Mouse (Mus musculus): ENCODE data around the gene Ppy. TPM values are rescaled to one million over a fixed set of nuclear protein-coding genes. Genes with fewer than 3 reads are reported as not detected.

Gene Ppy
- not detected in 2 replicates for polyA plus RNA-seq (2014; fragmentation: Nextera tagmentation; extraction: Ambion mirVana)

GRCm38 (mm10) chr11:102101219-102101618 lies at the start of gene Ppy:
Gene Ppy (minus strand): TSS chr11:102101319.
- H3K4me2 ChIP-seq (ENCODE audit: low read depth, low read length, severe bottlenecking): no peak within 1 kb of the TSS
- no peak within 1 kb of the TSS for H3K4me3 ChIP-seq (ENCODE audit: low read depth, low read length)
- H3K36me3 ChIP-seq (ENCODE audit: control insufficient read depth, insufficient read depth, low read length): no peaks in the 10 kb centered on the region
- WGBS: 83% methylated on average over 4 of the region's 4 CpGs
- H3K9me3 ChIP-seq (ENCODE audit: control insufficient read depth, low read length): no peaks in the 10 kb centered on the region
- ATAC-seq (replicated peaks; ENCODE audit: low FRiP score) (no peak), DNase-seq (ENCODE audit: low spot score) (no peak)
- H3K4me1 ChIP-seq (replicated peaks; ENCODE audit: control insufficient read depth, insufficient read depth, low read length): peaks cover 3% of the 10 kb centered on the region; the same call in 1 of the 2 replicates
- no peak within 1 kb of the TSS for H3K9ac ChIP-seq (ENCODE audit: low read length)
- peaks cover 17% of the 10 kb centered on the region for H3K27me3 ChIP-seq (ENCODE audit: control insufficient read depth, insufficient read depth, low read length)
- H3K27ac ChIP-seq (ENCODE audit: low read depth, low read length): no peak within 1 kb of the TSS

DNA sequence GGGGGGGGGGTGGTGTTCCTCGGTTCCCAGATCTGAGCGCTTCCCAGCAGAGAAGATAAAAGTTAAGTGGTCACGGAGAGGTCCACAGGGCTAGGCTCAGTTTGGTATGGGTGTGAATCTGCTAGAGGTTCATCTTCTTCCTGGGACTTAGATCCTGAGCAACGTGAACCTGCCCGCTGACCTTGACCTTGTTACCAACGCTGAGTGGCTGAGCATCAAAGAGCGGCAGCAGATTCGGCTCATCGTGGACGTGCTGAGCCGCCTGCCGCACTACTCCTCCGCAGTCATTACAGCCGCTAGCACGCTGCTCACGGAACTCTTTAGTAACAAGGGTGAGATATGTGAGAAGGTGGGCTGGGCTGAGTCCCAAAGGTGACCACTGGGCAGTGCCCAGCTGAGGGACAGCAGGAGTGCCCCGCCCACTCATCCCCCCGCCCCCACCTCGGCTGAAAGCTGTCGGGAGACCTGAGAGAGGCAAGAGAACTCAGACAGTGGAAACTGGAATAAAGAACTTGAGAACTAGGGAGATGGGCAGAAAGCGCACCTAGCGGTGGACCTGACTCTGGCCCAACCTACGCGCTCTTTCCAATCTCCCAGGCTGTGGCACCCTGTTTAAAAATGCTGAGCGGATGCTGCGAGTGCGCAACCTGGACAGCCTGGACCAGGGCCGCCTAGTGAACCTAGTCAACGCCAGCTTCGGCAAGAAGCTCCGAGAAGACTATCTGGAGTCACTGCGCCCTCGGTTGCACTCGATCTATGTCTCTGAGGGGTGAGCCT lies 46.3 kb upstream of the Ppy start:
- H3K4me1 ChIP-seq (replicated peaks; ENCODE audit: control insufficient read depth, insufficient read depth, low read length): peaks cover 11% of the 10 kb centered on the region
- no peak for ATAC-seq (replicated peaks; ENCODE audit: low FRiP score)
- no peak overlapping the region for H3K27ac ChIP-seq (ENCODE audit: low read depth, low read length)
- no peak overlapping the region for H3K4me2 ChIP-seq (ENCODE audit: low read depth, low read length, severe bottlenecking)
- no peak overlapping the region for H3K4me3 ChIP-seq (ENCODE audit: low read depth, low read length)
- no peak overlapping the region for H3K9ac ChIP-seq (ENCODE audit: low read length)
- no peak for DNase-seq (ENCODE audit: low spot score)
- no peaks in the 10 kb centered on the region for H3K9me3 ChIP-seq (ENCODE audit: control insufficient read depth, low read length)
- no peaks in the 10 kb centered on the region for H3K36me3 ChIP-seq (ENCODE audit: control insufficient read depth, insufficient read depth, low read length)
- WGBS: 15% methylated on average over 34 of the region's 34 CpGs
- peaks cover 51% of the 10 kb centered on the region for H3K27me3 ChIP-seq (ENCODE audit: control insufficient read depth, insufficient read depth, low read length)

DNA sequence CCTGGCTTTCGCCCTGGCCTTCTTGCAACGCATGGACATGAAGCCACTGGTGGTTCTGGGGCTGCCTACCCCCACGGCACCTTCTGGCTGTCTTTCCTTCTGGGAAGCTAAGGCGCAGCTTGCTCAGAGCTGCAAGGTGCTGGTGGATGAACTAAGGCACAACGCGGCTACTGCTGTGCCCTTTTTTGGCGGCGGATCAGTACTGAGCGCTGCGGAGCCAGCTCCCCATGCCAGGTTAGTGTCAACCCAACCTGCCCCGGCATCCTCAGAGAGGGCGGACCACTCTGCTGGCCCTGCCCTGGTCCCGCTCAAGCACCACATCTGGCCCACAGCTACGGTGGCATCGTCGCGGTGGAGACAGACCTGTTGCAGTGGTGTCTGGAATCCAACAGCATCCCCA lies 45.4 kb upstream of the Ppy start:
- Histone ChIP-seq H3K9me3 (ENCODE audit: control insufficient read depth, low read length) (no peaks in the 10 kb centered on the region), H3K4me3 (ENCODE audit: low read depth, low read length) (no peak overlapping the region)

DNA sequence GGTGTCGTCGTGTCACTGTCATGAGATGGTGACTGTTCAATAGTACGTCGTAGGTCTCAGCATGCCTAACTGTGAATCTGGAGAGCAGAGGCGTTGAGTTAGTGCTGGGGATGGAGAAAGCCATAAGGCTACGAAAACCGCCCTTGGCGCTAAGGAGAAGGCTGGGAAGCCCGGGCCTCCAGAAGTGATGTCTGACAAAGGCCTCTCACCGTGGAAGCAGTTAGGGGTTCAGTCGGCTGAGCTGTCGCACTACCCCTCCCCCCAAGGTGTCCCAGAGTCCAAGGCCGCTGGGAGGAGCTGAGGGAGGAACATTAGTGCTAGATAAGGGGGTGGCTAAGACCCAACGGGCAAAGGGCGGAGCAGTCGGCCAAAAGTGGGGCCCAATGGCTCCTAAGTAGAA lies 44.9 kb upstream of the Ppy start:
- Histone ChIP-seq H3K9ac (ENCODE audit: low read length) (no peak overlapping the region), H3K9me3 (ENCODE audit: control insufficient read depth, low read length) (no peaks in the 10 kb centered on the region), H3K27ac (ENCODE audit: low read depth, low read length) (no peak overlapping the region), H3K4me3 (ENCODE audit: low read depth, low read length) (0 out of 2 replicates have a peak overlapping the region, but pooled peaks have one; percentile 15), H3K4me1 (replicated peaks; ENCODE audit: control insufficient read depth, insufficient read depth, low read length) (peaks cover 11% of the 10 kb centered on the region), H3K27me3 (ENCODE audit: control insufficient read depth, insufficient read depth, low read length) (peaks cover 51% of the 10 kb centered on the region), H3K36me3 (ENCODE audit: control insufficient read depth, insufficient read depth, low read length) (no peaks in the 10 kb centered on the region), H3K4me2 (ENCODE audit: low read depth, low read length, severe bottlenecking) (no peak overlapping the region)
- no peak for DNase-seq (ENCODE audit: low spot score)
- no peak for ATAC-seq (replicated peaks; ENCODE audit: low FRiP score)
- WGBS: 6% methylated on average over 16 of the region's 16 CpGs

More for the DNA sequence above, 45.4 kb upstream of the Ppy start:
- Histone ChIP-seq H3K27me3 (ENCODE audit: control insufficient read depth, insufficient read depth, low read length) (peaks cover 51% of the 10 kb centered on the region), H3K9ac (ENCODE audit: low read length) (no peak overlapping the region), H3K4me1 (replicated peaks; ENCODE audit: control insufficient read depth, insufficient read depth, low read length) (peaks cover 11% of the 10 kb centered on the region), H3K4me2 (ENCODE audit: low read depth, low read length, severe bottlenecking) (no peak overlapping the region), H3K36me3 (ENCODE audit: control insufficient read depth, insufficient read depth, low read length) (no peaks in the 10 kb centered on the region), H3K27ac (ENCODE audit: low read depth, low read length) (no peak overlapping the region)
- 8% methylated on average over 17 of the region's 17 CpGs for WGBS
- DNase-seq (ENCODE audit: low spot score) (no peak), ATAC-seq (replicated peaks; ENCODE audit: low FRiP score) (no peak)

DNA sequence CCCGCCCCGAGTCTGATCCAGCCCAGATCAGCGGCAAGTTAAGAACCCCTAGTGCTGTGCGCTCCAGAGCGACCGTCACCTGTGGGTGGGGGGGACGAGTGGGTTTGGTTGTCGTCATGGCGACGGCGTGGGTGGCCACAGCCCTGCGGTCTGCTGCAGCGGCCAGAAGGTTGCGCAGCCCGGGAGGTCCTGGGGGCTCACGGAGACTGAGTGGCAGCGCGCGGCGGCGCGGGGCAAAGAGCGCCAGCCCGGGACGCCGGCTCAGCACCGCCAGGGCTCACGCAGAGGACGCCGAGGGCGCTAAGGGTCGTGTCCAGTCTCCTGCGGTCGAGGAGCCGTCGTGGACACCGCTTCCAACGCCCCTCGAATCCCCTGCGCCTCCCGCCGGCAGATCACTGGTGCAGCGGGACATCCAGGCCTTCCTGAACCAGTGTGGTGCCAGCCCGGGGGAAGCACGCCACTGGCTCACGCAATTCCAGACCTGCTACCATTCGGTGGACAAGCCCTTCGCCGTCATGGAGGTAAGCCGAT lies 44.4 kb upstream of the Ppy start, which contains the start of gene Nags:
Gene Nags (plus strand): TSS at position 43 of the 531 bp plus-strand sequence.
- no peak for ATAC-seq (replicated peaks; ENCODE audit: low FRiP score)
- 2% methylated on average over 46 of the region's 50 CpGs for WGBS

DNA sequence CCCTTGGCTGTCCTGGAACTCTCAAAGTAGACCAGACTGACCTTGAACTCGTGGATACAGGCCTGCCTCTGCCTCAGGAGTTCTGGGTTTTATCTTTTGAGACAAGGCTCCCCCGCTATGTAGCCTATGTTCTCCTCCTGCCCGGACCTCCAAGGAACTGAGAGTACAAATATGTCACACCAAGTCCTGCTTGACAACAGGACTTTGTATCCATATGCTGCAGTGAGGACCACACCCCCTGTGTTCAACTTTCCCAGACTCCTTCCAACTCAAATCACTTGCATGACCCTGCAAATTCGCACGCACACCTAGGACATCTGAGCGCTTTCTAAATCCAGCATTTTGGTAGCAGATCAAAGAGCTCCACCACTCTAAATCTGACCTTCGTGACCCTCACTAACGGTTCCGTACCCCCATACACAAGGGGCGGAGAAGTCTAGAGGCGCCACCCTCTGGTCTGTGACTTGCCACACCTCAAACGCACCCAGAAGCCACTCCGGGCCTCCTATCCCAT lies 43.9 kb upstream of the Ppy start:
- H3K27me3 ChIP-seq (ENCODE audit: control insufficient read depth, insufficient read depth, low read length): peaks cover 51% of the 10 kb centered on the region

More for the DNA sequence above, 44.4 kb upstream of the Ppy start, which contains the start of gene Nags:
- Histone ChIP-seq H3K4me3 (ENCODE audit: low read depth, low read length) (peak within 1 kb of the TSS; percentile 15; the same call in 1 of the 2 replicates), H3K27me3 (ENCODE audit: control insufficient read depth, insufficient read depth, low read length) (peaks cover 51% of the 10 kb centered on the region), H3K27ac (ENCODE audit: low read depth, low read length) (no peak within 1 kb of the TSS), H3K9ac (ENCODE audit: low read length) (no peak within 1 kb of the TSS), H3K4me2 (ENCODE audit: low read depth, low read length, severe bottlenecking) (peak within 1 kb of the TSS; percentile 31; the same call in 1 of the 2 replicates), H3K9me3 (ENCODE audit: control insufficient read depth, low read length) (no peaks in the 10 kb centered on the region), H3K36me3 (ENCODE audit: control insufficient read depth, insufficient read depth, low read length) (no peaks in the 10 kb centered on the region), H3K4me1 (replicated peaks; ENCODE audit: control insufficient read depth, insufficient read depth, low read length) (peaks cover 11% of the 10 kb centered on the region)
- peak; percentile 69 for DNase-seq (ENCODE audit: low spot score)

GRCm38 (mm10) chr11:102142355-102142754 lies 41.2 kb upstream of the Ppy start:
- Histone ChIP-seq H3K9me3 (ENCODE audit: control insufficient read depth, low read length) (no peaks in the 10 kb centered on the region), H3K27me3 (ENCODE audit: control insufficient read depth, insufficient read depth, low read length) (peaks cover 33% of the 10 kb centered on the region), H3K27ac (ENCODE audit: low read depth, low read length) (no peak overlapping the region), H3K4me3 (ENCODE audit: low read depth, low read length) (no peak overlapping the region), H3K4me1 (replicated peaks; ENCODE audit: control insufficient read depth, insufficient read depth, low read length) (peaks cover 13% of the 10 kb centered on the region), H3K4me2 (ENCODE audit: low read depth, low read length, severe bottlenecking) (no peak overlapping the region), H3K9ac (ENCODE audit: low read length) (no peak overlapping the region), H3K36me3 (ENCODE audit: control insufficient read depth, insufficient read depth, low read length) (no peaks in the 10 kb centered on the region)
- ATAC-seq (replicated peaks; ENCODE audit: low FRiP score) (no peak), DNase-seq (ENCODE audit: low spot score) (no peak)
- 76% methylated on average over 7 of the region's 7 CpGs for WGBS

More for the DNA sequence above, 43.9 kb upstream of the Ppy start:
- peak overlapping the region; percentile 31; the same call in 1 of the 2 replicates for H3K4me2 ChIP-seq (ENCODE audit: low read depth, low read length, severe bottlenecking)
- H3K9me3 ChIP-seq (ENCODE audit: control insufficient read depth, low read length): no peaks in the 10 kb centered on the region
- H3K4me1 ChIP-seq (replicated peaks; ENCODE audit: control insufficient read depth, insufficient read depth, low read length): peaks cover 11% of the 10 kb centered on the region
- 23% methylated on average over 13 of the region's 13 CpGs for WGBS
- H3K9ac ChIP-seq (ENCODE audit: low read length): no peak overlapping the region
- no peak overlapping the region for H3K27ac ChIP-seq (ENCODE audit: low read depth, low read length)
- ATAC-seq (replicated peaks; ENCODE audit: low FRiP score) (no peak), DNase-seq (ENCODE audit: low spot score) (no peak)
- peak overlapping the region; percentile 15; the same call in 1 of the 2 replicates for H3K4me3 ChIP-seq (ENCODE audit: low read depth, low read length)
- no peaks in the 10 kb centered on the region for H3K36me3 ChIP-seq (ENCODE audit: control insufficient read depth, insufficient read depth, low read length)

DNA sequence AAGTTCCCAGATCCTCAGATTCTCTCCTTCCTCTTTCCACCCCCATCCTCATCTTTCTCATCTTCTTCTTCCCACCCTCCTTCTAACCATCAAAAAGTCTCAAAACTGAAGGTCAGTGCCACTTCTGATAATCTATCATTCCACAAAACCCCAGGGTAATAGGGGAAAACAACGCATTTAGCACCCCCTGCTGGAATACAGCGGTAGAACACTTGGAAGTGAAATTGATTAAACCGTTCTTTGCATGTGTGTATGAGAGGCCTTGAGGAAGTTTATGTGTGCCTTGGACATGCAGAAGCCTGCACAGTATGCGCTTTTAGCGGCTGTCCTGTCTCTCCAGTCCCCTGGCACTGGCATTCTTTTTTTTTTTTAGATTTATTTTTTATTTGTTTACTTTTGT lies 39.4 kb upstream of the Ppy start:
- Histone ChIP-seq H3K27me3 (ENCODE audit: control insufficient read depth, insufficient read depth, low read length) (peaks cover 15% of the 10 kb centered on the region), H3K4me2 (ENCODE audit: low read depth, low read length, severe bottlenecking) (no peak overlapping the region), H3K4me3 (ENCODE audit: low read depth, low read length) (no peak overlapping the region), H3K36me3 (ENCODE audit: control insufficient read depth, insufficient read depth, low read length) (no peaks in the 10 kb centered on the region), H3K9ac (ENCODE audit: low read length) (no peak overlapping the region), H3K27ac (ENCODE audit: low read depth, low read length) (no peak overlapping the region), H3K4me1 (replicated peaks; ENCODE audit: control insufficient read depth, insufficient read depth, low read length) (peaks cover 6% of the 10 kb centered on the region; the same call in 1 of the 2 replicates), H3K9me3 (ENCODE audit: control insufficient read depth, low read length) (no peaks in the 10 kb centered on the region)
- ATAC-seq (replicated peaks; ENCODE audit: low FRiP score) (no peak), DNase-seq (ENCODE audit: low spot score) (peak; percentile 83)
- 2% methylated on average over 5 of the region's 5 CpGs for WGBS
